Comparison of ENCODE assay signal across 12 mouse cellular contexts in genomic region chr1:59593622-59594035, GRCm38 (mm10).
DNase-seq lines count a peak whose midpoint lies in the region; ATAC-seq and TF ChIP-seq lines count a peak whose summit lies in the region.
"Had no signal": no experiment of that assay in that cellular context is flagged by ENCODE, and none has a peak within 500 bp of the region (broad histone marks: within the 10 kb centered on the region; RNA-seq: fewer than 3 reads in every experiment).

No protein-coding gene starts in this region.

- H3K27me3 ChIP-seq in heart, embryonic 10.5 days (ENCODE audit: insufficient read depth, poor library complexity, severe bottlenecking): peaks cover 71% of the 10 kb centered on the region

- WGBS in bone marrow, adult 2 months: 5% methylated on average over 2 of the region's 2 CpGs
- WGBS in heart, embryonic 10.5 days: 61% methylated on average over 2 of the region's 2 CpGs

- peaks cover 2% of the 10 kb centered on the region; the same call in 1 of the 2 replicates for H3K4me1 ChIP-seq in bone marrow, adult 2 months (ENCODE audit: control insufficient read depth, insufficient read depth, low read length)
- H3K4me1 ChIP-seq in heart, embryonic 10.5 days: peaks cover 12% of the 10 kb centered on the region; the same call in 1 of the 2 replicates

- H3K27ac ChIP-seq in bone marrow, adult 2 months (ENCODE audit: control insufficient read depth, insufficient read depth, low read depth, low read length, poor library complexity): peak overlapping the region; percentile 50
- H3K27ac ChIP-seq in heart, embryonic 10.5 days: no peak overlapping the region
- H3K27ac ChIP-seq: kidney, postnatal 0 days; left cerebral cortex, adult 2 months; neural tube, embryonic 13.5 days had no signal

- intact Hi-C loops in left cerebral cortex, postnatal 4 days (cut with DNase I): no loop called here

- no peak for TF ChIP-seq POLR2A in bone marrow, adult 2 months (IDR thresholded peaks at IDR 0.05; ENCODE audit: borderline replicate concordance, control insufficient read depth, low read depth, low read length)

- no peak for TF ChIP-seq CTCF in bone marrow, adult 2 months (IDR thresholded peaks at IDR 0.05; ENCODE audit: control insufficient read depth, insufficient read depth, low read length)

- H3K36me3 ChIP-seq in heart, embryonic 10.5 days: no peaks in the 10 kb centered on the region
- H3K36me3 ChIP-seq: neural tube, embryonic 13.5 days had no signal

- DNase-seq in left cerebral cortex, postnatal 4 days: peak; percentile 22
- DNase-seq in left cerebral cortex, adult 11 months (ENCODE audit: low spot score): no peak
- peak; percentile 50 for DNase-seq in cerebellum, adult 11 months
- no peak for DNase-seq in heart, embryonic 10.5 days (ENCODE audit: low spot score)
- DNase-seq in thymus, postnatal 10 days (ENCODE audit: low spot score in 2 of 2): no peak
- DNase-seq: liver; right cerebral cortex, adult 18-20 months had no signal

- peak; percentile 72 for ATAC-seq in granulocyte monocyte progenitor cell, adult 5-6 weeks (replicated peaks; ENCODE audit: poor library complexity, severe bottlenecking)

- no peak overlapping the region for H3K4me3 ChIP-seq in bone marrow, adult 2 months (replicated peaks; ENCODE audit: control insufficient read depth, low read depth, low read length)
- H3K4me3 ChIP-seq in heart, embryonic 10.5 days: no peak overlapping the region
- H3K4me3 ChIP-seq: left cerebral cortex, adult 2 months; neural tube, embryonic 13.5 days had no signal

- no peaks in the 10 kb centered on the region for H3K9me3 ChIP-seq in heart, embryonic 10.5 days
- H3K9me3 ChIP-seq: neural tube, embryonic 13.5 days had no signal

Comparison
In these comparisons a context has a peak if more than half of its experiments do, and no peak if none do; other contexts are left out.
1. DNase-seq: peak in left cerebral cortex, postnatal 4 days (single experiment) and cerebellum, adult 11 months (single experiment); none in left cerebral cortex, adult 11 months (single experiment), heart, embryonic 10.5 days (single experiment) and thymus, postnatal 10 days (0 of 2).